Mouse (Mus musculus) retina, postnatal 1 day (tissue): ENCODE data around the gene Cdc6.

Experiments used
- DNase-seq: peaks from one replicate; pipeline ENCODE4 v3.0.0-alpha.2; 2012

Cdc6 gene

DNA sequence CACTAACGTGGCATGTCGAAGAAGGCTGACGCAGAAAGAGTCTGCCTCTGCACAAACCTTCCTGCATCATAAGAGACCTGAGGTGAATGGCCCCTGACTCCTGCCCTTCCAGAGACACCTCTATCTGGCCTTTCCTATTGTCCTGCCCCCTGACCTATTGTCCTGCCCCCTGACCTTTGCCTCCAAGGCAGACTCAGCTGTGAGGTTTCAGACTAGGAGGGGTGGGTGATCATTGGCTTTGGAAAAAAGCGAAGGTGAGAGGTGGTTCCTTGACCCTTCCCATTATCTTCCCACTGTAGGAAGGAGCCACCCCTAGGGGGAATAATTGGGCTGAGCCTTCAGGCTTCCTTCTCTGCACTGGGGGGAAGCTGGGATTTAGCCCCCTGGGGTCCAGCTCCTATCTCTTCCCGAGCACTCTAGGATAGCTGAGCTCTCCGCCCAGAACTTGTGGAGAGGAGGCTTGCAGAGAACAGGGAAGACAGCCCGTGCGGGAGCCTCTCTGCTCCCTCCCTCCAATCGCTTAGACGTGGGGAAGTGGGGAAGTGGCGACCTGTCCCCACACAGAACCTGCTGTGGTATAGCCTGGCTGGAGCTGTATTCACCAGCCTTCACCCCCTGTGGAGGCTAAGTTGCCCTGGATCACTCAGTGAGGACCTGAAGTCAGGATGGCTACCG is 55.0 kb downstream of the Cdc6 start:
- no peak for DNase-seq

DNA sequence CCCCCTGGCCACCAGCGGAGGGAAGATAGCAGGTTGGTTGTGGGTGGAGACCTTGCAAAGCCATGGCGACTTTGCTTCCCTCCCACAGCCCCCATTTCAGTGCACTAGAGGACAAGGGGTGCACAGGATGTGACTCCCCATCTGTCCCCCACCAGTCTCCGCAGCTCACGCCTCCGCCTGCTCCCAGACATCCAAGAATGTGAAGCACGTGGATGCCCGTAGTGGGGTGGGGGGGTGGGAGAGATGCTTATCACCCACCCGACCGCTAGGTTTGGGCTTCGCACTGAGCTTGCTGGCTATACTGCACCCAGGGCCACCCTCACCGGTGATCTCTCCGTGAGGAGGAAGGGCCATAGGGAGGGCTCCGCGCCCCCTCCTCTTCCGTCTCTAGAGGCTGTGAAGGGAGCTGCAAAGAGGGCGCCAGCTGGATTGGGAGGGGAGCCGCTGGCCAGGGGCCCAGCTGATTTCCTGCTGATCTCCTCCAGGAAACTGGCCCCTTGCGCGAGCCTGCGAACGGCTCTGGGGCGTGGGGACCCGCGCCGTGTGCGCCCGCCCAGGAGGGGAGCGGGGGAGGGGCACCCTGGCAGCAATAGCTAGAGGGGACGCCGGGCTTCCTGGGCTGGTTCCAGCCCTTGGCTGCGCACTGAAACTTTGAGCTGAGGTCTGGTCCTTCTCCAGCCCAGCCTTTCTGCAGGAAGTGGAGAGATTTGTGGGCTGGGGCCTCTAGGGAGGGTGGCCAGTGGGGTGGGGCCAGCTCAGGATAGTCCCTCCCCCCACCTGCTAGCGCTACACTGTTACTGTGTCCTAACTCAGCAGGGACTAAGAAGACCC is 55.8 kb downstream of the Cdc6 start:
- DNase-seq, result peak; percentile 89

DNA sequence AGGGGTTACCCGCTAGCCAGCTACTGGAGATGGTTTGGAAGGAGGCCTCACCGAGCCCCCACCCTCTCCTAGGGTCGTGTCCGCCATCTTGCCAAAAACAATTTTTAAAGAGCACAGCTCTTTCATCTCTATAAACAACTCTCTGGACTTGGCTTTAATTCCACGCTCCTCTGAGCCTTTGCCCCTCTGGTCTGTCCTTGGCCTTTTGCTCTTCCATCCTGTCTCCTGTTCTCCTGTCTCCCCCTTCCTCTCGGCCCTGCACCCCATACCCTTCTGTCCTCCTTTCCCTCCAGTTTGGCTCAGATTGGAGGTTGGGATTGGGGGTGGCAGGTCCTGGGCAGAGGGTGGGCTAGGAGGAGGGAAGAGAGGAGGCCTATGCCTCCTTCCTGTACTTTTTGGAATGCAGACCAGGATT is 56.6 kb downstream of the Cdc6 start:
- DNase-seq, result no peak

DNA sequence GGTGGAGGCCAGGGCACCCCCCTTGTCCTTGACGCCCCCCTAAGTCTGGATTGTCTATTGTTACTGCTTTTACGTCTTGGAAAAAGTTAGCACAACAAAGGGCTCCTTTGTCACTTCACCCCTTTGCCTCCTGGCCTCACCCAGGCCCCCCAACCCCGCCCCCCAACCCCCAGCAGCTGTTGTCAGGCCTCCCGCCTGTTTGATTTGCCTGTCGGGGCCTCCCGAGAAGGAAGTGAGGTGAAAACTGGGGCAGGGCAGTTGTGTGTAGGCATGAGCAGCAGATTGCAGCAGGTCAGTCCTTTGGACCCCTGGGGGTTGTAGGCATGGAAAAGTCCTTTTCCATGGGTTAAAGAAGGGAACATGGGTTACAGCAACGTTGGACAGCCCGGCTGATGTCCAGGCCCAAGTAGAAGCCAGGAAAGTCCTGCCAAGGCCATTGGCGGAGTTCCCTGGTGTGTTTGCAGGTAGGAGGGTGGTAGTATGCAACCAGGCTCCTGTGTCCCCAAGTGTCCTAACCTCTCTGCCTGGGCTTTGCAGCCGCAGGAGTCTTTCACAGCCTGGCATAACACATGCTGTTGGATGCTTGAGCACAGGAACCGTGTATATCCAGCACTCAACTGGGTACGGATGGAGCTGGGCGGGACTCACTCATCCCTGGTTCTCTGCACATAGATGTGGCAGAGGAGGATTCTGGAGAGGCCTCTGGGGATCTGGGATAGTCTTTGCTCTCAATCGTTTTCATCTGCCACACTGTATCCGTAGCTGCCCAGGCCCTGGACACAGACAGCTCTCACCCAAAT is 57.2 kb downstream of the Cdc6 start:
- peak; percentile 87 for DNase-seq

DNA sequence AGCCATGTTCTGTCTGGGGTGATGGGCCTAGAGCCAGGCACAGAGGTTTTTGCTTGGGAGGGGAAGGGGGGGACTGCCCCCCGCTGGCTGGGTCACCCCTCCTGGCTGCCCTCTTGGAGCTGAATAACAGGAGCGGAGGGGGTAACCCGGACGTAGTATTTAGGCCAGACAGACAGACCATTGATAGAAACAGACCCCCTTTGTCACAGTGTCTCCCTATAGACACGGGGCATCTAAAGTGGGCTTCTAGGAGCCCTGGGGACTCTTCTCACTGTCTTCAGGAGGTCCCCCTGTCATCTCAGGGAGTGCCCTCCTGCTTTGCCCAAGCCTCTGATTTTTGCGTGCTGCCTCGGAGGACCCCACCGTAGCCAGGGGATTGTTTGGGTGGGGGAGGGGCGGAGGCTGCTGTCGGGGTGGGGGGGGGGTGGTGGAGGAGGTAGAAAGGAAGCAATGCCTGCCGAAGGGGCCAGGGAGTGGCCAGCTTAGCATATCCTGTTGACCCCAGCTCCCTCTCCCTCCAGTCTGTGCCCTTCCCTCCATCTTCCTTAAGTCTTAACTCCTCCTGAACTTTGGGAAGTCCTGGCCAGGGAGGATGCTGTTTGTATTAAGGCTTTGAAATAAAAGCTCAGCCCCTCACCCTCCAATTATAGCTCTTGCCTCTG is 57.9 kb downstream of the Cdc6 start:
- DNase-seq, result peak; percentile 77

DNA sequence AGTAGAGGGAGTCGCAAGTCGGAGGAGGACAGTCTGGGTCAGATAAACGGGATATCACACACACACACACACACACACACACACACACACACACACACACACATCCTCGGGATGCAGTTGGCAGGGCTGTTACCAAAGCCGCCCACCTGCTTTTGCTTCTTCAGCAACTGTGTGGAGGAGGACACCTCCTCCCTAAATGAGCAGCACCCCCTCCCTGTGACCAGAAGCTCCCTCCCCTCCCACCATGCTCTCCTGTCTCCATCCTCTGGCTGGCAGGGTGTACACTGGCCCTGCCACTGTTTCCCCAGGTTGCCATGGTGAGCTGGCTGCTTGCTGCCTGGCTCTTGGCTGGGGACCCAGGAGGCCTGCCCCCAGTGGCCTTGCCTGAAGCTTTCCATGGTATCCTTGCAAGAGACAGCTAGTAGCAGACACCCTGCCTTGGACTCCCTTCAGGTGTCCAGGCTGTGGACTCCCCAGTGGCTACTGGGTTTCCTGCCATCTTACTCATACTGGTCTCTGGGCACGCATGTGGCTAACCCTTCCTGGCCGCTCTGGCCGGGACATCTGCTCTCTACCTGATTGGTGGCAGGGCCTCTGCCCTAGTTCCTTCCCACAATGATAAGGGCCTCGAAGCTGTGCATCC is 59.0 kb downstream of the Cdc6 start:
- DNase-seq, result peak; percentile 91

DNA sequence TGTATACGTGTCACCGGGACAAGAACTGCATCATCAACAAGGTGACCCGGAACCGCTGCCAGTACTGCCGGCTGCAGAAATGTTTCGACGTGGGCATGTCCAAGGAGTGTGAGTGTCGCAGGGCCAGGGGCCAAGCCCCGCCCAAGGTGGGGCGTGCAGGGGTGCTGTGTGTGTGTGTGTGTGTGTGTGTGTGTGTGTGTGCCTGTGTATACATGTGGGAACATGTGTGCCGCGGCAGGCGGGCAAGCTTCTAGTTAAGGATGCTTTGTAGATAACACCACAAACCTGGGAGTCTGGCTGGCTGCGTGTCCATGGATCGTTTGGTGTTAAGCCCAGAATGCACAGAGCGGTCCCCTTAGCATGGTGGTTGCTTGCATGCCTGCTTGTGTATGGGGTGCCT is 60.5 kb downstream of the Cdc6 start:
- no peak for DNase-seq

DNA sequence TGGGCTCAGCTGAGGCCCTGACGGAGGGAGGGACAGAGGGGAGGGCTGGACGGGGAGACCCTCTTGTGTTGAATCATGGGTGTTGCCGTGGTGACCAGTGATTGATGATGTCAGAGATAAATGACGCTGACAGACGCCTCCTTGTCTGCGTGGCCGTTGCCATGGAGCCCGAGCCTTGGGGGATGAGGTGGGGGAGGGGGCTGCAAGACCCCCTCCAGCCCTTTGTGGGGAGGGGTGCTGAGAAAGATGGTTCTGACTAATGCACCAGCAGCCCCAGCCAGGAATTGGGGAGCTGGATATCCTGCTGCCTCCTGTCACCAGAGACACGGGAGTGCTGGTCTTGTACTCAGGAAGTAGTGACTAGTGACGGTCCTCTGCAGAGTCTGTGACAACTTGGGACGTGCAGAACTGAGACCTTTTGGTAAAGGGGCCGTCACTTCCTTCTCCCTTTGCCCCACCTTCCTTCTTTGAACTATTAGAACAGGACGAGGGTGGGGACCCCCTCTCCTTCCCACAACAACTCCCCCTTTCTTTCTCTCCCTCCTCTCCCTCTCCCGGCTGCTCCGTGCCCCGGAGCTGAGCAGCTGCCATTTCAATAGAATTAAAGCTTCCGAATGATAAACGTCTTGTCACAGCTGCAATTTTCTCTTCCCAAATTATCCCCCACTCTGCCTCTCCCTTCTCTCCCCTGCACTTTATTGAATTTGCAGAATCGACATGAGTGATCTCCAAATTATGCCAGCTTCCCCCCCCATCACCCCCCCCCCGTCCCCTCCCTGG is 61.3 kb downstream of the Cdc6 start:
- DNase-seq, result peak; percentile 82

DNA sequence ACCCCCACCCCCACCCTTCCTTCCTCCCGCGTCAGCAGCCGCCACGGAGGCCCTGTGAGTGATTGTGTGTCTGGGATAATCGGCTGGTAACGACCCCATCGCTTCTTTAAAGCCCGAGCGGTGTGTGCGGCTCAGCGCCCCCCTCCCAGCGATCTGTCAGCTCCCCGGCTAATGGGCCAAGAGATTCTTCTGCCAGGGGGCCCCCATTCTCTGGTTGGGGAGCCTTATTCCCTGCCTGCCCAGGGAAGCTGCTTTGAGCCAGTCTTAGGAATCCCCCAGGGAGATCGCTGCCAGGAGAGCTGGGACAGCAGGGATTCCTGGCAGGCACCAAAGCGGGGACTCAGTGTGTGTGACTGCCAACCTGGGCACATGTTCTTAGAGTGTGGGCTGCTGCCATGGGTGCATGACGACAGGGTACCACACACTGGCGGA is 61.9 kb downstream of the Cdc6 start:
- DNase-seq, result peak; percentile 67

DNA sequence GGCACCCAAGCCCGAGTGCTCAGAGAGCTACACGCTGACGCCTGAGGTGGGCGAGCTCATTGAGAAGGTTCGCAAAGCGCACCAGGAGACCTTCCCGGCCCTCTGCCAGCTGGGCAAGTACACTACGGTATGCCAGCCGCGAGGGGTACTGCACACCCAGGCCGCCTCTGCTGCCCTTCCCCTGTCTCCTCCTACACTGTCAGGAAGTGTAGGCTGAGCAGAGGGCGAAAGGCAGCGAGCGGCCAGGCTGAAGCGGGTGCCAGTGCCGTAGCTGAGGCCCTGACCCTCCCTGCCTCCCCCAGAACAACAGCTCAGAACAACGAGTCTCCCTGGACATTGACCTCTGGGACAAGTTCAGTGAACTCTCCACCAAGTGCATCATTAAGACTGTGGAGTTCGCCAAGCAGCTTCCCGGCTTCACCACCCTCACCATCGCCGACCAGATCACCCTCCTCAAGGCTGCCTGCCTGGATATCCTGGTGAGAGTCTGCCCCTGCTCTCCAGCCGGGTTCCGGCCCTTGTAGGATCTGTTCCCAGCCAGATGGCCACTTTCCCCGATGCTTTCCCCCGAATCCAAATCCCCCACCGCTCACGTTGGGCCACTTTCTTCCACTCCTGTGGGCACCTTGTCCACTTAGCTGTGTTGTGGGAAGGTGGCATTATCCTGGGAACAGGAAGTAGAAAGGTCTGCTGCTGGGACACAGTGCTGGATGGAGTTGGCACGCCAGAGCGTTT is 62.8 kb downstream of the Cdc6 start:
- DNase-seq, result peak; percentile 49

DNA sequence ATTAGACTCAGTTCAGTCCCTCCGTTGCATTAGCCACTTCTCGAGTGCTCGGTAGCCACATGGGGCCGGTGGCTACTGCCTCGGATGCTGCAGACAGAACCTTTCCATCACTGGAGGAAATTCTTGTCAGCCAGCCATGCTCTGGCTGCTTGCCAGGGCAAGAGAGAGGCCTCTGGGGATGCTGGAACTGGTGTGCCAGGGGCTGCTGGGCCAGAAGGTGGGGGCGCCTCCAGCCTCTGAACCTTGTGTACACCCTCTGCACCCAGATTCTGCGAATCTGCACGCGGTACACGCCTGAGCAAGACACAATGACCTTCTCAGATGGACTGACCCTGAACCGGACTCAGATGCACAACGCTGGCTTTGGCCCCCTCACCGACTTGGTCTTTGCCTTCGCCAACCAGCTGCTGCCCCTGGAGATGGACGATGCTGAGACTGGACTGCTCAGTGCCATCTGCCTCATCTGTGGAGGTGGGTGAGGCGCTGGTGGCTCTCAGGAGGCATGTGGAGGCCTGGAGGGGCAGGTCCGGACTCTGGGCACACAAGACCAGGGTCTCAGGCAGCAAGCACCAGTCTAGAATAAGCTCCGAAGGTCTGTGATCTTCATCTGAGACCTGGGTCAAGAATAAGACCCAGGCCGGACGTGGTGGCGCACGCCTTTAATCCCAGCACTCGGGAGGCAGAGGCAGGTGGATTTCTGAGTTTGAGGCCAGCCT is 63.9 kb downstream of the Cdc6 start:
- peak; percentile 93 for DNase-seq

DNA sequence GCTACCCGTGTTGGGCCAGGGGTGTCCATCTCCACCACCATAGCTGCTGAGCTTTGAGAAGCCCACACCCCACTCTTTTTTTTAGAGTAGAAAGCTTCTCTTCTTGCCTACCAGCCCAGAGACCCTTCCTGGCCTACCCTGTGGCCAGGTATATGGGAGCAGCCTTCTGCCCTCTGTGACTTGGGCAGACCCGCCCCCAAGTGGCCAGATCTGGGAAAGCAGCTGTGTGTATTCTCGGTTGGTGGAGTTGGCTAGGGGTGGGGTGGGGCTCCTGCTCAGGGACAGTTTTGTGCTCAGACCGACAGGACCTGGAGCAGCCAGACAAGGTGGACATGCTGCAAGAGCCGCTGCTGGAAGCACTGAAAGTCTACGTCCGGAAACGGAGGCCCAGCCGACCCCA is 64.6 kb downstream of the Cdc6 start:
- peak; percentile 88 for DNase-seq

DNA sequence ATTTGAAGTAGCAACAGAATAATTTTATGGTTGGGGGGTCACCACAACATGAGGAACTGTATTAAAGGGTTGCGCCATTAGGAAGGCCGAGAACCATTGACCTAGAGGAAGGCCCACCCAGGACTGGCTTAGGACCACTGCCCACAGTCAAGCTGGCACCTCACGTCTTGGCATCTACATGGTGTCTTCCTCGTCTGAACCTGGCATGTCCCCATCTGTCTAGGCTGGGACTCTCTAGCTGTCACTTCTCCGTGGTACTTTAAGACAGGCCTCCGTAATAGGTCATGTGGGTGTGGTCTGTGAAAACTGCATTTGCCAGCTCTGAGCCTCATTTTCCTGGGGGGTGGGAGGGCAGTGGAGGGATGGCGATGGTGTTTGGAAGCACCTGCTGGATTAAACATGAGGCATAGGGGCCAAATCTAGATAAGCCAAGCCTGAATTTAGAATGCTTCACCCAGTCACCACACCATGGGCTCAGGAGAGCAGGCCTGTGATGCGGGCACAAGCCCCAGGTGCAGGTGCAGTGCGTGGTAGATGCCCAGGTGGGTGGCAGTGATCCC is 65.3 kb downstream of the Cdc6 start:
- DNase-seq, result no peak
